Mouse (Mus musculus) liver, embryonic 16.5 days (tissue): ENCODE results near the gene 4930544D05Rik. TPM values are rescaled to one million over a fixed set of nuclear protein-coding genes. Genes with fewer than 3 reads are reported as not detected.

Source experiments
- ATAC-seq: fragments of 200-750 bp; cut with Nextera tagmentation; 2 replicates; pipeline ENCODE4 v1.8.0; 2017; ENCODE audit warnings: low read depth, mild to moderate bottlenecking, moderate number of reproducible peaks, moderate library complexity
- H3K27ac ChIP-seq: fragments of 300-500 bp; sonication (generic); 2 replicates; pipeline ENCODE4 v1.5.1; 2014; ENCODE audit warnings: mild to moderate bottlenecking, low read length
- H3K27me3 ChIP-seq: fragments of 300-500 bp; sonication (generic); 2 replicates; pipeline ENCODE4 v1.6.1; 2014; ENCODE audit warnings: low read depth, low read length, mixed read lengths; ENCODE audit not compliant: control insufficient read depth, insufficient read depth
- H3K36me3 ChIP-seq: fragments of 300-500 bp; sonication (generic); 2 replicates; pipeline ENCODE4 v1.6.1; 2014; ENCODE audit warnings: mild to moderate bottlenecking; ENCODE audit not compliant: control insufficient read depth, insufficient read depth
- H3K4me1 ChIP-seq: fragments of 300-500 bp; sonication (generic); 2 replicates; pipeline ENCODE4 v1.6.1; 2014; ENCODE audit warnings: low read depth, low read length, mixed read lengths; ENCODE audit not compliant: control insufficient read depth
- H3K4me2 ChIP-seq: fragments of 300-500 bp; sonication (generic); 2 replicates; pipeline ENCODE4 v1.6.1; 2014; ENCODE audit warnings: low read depth, low read length, mixed read lengths
- H3K4me3 ChIP-seq: fragments of 300-500 bp; sonication (generic); 2 replicates; pipeline ENCODE4 v1.5.1; 2014; ENCODE audit warnings: low read depth, mild to moderate bottlenecking, low read length
- H3K9ac ChIP-seq: fragments of 300-500 bp; sonication (generic); 2 replicates; pipeline ENCODE4 v1.6.1; 2014; ENCODE audit warnings: low read depth, low read length
- H3K9me3 ChIP-seq: fragments of 300-500 bp; sonication (generic); replicated peaks from 2 replicates; pipeline ENCODE4 v1.6.1; 2016; ENCODE audit warnings: low read length; ENCODE audit not compliant: control insufficient read depth
- WGBS: fragments of 180-500 bp; shearing (Covaris S2); extraction: QIAGEN DNeasy Blood & Tissue Kit; methylation state at CpG from one replicate; pipeline ENCODE4 v1.1.7; 2014; ENCODE audit not compliant: insufficient replicate concordance; 5-methylcytosine and 5-hydroxymethylcytosine counted together
- polyA plus RNA-seq: library from polyadenylated mRNA; unstranded; fragments of >200 nt; fragmentation: Nextera tagmentation; extraction: Ambion mirVana; gene quantifications from 2 replicates; pipeline ENCODE4 v1.2.1, GENCODE M21; 2015

4930544D05Rik gene
- polyA plus RNA-seq, 1 experiment from 2014 or later = not detected

DNA sequence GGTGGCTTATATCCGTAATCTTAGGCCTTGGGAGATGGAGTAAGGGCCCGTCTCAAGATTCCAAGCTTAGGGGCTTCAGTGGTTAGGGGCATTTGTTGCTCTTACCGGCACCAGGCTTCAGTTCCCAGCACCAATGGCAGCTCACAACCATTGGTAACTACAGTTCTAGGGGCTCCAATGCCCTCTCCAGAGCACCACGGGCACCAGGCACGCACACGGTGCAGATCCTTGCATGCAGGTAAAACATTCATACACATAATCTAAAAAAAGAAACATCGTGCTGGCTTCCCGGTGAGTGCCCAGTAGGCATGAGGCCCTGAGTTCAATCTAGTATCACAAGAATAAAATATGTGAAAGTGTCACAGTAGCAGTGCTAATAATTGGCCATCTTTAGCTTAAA, 47.5 kb downstream of the 4930544D05Rik start:
- Histone ChIP-seq H3K4me2 (no peak overlapping the region), H3K36me3 (peaks cover 24% of the 10 kb centered on the region), H3K9ac (no peak overlapping the region), H3K27me3 (no peaks in the 10 kb centered on the region), H3K4me1 (peaks cover 10% of the 10 kb centered on the region), H3K4me3 (no peak overlapping the region), H3K27ac (no peak overlapping the region), H3K9me3 (no peaks in the 10 kb centered on the region)
- ATAC-seq = no peak
- 83% methylated on average over 8 of the region's 8 CpGs for WGBS

DNA sequence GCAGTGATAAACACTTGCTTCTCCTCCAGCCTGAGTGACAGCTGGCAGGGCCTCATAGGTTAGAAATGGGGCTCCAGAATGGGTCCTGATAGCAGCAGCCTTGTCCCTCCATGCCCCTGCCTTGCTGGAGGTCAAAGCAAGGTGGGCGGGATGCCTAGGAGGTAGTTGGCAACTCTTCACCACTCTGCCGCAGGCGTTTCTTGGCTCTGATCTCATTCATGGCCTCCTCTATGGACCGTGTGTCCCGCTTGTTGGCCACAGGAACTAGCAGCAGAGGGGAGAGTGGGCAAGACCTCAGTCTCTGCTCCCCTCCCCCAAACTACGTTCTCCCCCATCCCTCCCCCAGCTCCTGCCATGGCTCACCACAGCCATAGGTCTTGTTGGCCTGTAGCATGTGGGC, 48.3 kb downstream of the 4930544D05Rik start:
- 81% methylated on average over 6 of the region's 6 CpGs for WGBS
- no peaks in the 10 kb centered on the region for H3K27me3 ChIP-seq
- no peak overlapping the region for H3K4me2 ChIP-seq
- no peak overlapping the region for H3K4me3 ChIP-seq
- H3K9me3 ChIP-seq = no peaks in the 10 kb centered on the region
- no peak overlapping the region for H3K27ac ChIP-seq
- H3K36me3 ChIP-seq = peaks cover 24% of the 10 kb centered on the region
- peaks cover 13% of the 10 kb centered on the region for H3K4me1 ChIP-seq
- H3K9ac ChIP-seq = no peak overlapping the region
- ATAC-seq = no peak

DNA sequence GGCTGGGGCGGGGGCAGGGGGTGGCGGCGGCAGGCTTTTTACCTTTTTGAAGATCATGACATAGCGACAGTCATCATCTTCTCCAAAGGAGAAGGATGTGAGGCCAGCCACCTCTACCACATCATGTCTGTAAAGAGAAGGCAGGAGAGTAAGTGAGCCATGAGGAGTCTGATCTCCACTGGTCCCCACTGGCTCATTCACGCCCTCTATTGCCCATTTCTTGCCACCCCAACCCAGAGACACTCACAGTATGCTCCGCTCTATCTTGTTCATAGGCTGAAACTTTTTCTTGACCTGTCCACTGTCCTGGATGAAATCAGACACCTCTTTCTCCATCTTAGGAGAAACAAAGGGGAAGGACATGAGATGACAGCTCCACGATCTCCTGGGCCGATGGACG, 49.1 kb downstream of the 4930544D05Rik start:
- H3K9ac ChIP-seq = no peak overlapping the region
- H3K4me3 ChIP-seq = no peak overlapping the region
- WGBS = 83% methylated on average over 9 of the region's 9 CpGs
- no peak overlapping the region for H3K27ac ChIP-seq
- no peaks in the 10 kb centered on the region for H3K27me3 ChIP-seq
- no peak overlapping the region for H3K4me2 ChIP-seq
- no peak for ATAC-seq
- peaks cover 13% of the 10 kb centered on the region for H3K4me1 ChIP-seq
- no peaks in the 10 kb centered on the region for H3K9me3 ChIP-seq
- H3K36me3 ChIP-seq = peaks cover 24% of the 10 kb centered on the region

Other genes with a start within 250 kb of the 4930544D05Rik start
- 11.1 and 13.1 TPM in 2 replicates for gene Pelp1, start 205.8 kb upstream of the 4930544D05Rik start, polyA plus RNA-seq
- gene Arrb2, start 183.2 kb upstream of the 4930544D05Rik start, polyA plus RNA-seq = 15.0 and 15.8 TPM in 2 replicates
- gene Med11, start 163.9 kb upstream of the 4930544D05Rik start, polyA plus RNA-seq = 12.8 and 13.7 TPM in 2 replicates
- 0.42 and 0.87 TPM in 2 replicates for gene Zmynd15, start 156.4 kb upstream of the 4930544D05Rik start, polyA plus RNA-seq
- gene Cxcl16, start 155.9 kb upstream of the 4930544D05Rik start, polyA plus RNA-seq = 2.6 and 3.0 TPM in 2 replicates
- gene Tm4sf5, start 110.6 kb upstream of the 4930544D05Rik start, polyA plus RNA-seq = 0.65 and 2.3 TPM in 2 replicates
- gene Vmo1, start 101.2 kb upstream of the 4930544D05Rik start, polyA plus RNA-seq = 0.44 and 0.65 TPM in 2 replicates
- gene Gltpd2, start 96.7 kb upstream of the 4930544D05Rik start, polyA plus RNA-seq = 33.8 and 35.3 TPM in 2 replicates
- gene Psmb6, start 90.5 kb upstream of the 4930544D05Rik start, polyA plus RNA-seq = 291 and 307 TPM in 2 replicates
- gene Gm40193, start 82.9 kb upstream of the 4930544D05Rik start, polyA plus RNA-seq = not detected in 2 replicates
- 2.1 and 2.9 TPM in 2 replicates for gene Pld2, start 75.8 kb upstream of the 4930544D05Rik start, polyA plus RNA-seq
- 4.0 and 6.0 TPM in 2 replicates for gene Mink1, start 53.0 kb upstream of the 4930544D05Rik start, polyA plus RNA-seq
- not detected in 2 replicates for gene Chrne, start 3.4 kb downstream of the 4930544D05Rik start, polyA plus RNA-seq
- gene Gp1ba, start 23.3 kb downstream of the 4930544D05Rik start, polyA plus RNA-seq = 2.3 and 3.9 TPM in 2 replicates
- gene Rnf167, start 31.4 kb downstream of the 4930544D05Rik start, polyA plus RNA-seq = 76.4 and 79.6 TPM in 2 replicates
- 74.5 and 79.2 TPM in 2 replicates for gene Slc25a11, start 31.6 kb downstream of the 4930544D05Rik start, polyA plus RNA-seq
- gene Pfn1, start 38.8 kb downstream of the 4930544D05Rik start, polyA plus RNA-seq = 899 and 965 TPM in 2 replicates
- 11.6 and 22.1 TPM in 2 replicates for gene Eno3, start 41.4 kb downstream of the 4930544D05Rik start, polyA plus RNA-seq
- 57.5 and 59.7 TPM in 2 replicates for gene Spag7, start 53.6 kb downstream of the 4930544D05Rik start, polyA plus RNA-seq
- 3.0 and 4.3 TPM in 2 replicates for gene Camta2, start 72.3 kb downstream of the 4930544D05Rik start, polyA plus RNA-seq
- 1.1 and 1.4 TPM in 2 replicates for gene Inca1, start 84.3 kb downstream of the 4930544D05Rik start, polyA plus RNA-seq
- 0.77 and 1.1 TPM in 2 replicates for gene Kif1c, start 84.7 kb downstream of the 4930544D05Rik start, polyA plus RNA-seq
- 1.3 and 1.6 TPM in 2 replicates for gene Zfp3, start 148.4 kb downstream of the 4930544D05Rik start, polyA plus RNA-seq
- 0.57 and 1.0 TPM in 2 replicates for gene Scimp, start 196.7 kb downstream of the 4930544D05Rik start, polyA plus RNA-seq
- gene Rabep1, start 228.9 kb downstream of the 4930544D05Rik start, polyA plus RNA-seq = 11.6 and 11.8 TPM in 2 replicates